Mouse (Mus musculus) heart, adult 2 months (tissue): ENCODE results near the gene Cutal. TPM values are rescaled to one million over a fixed set of nuclear protein-coding genes. Genes with fewer than 3 reads are reported as not detected.
A peak's percentile ranks its signal among the peaks of the same experiment; 100 is the strongest.

Source experiments
- DNase-seq, 2 experiments: peaks; one replicate each; pipeline ENCODE4 v3.0.0; 2021
- H3K27ac ChIP-seq: fragments of 200-600 bp; 2 replicates; pipeline ENCODE4 v1.8.1; 2022
- H3K27me3 ChIP-seq: fragments of 200-500 bp; 2 replicates; pipeline ENCODE4 v1.6.1; 2012; ENCODE audit warnings: mild to moderate bottlenecking, low read length, inconsistent platforms, mixed read lengths; ENCODE audit not compliant: control insufficient read depth, insufficient read depth
- H3K36me3 ChIP-seq: fragments of 200-500 bp; 2 replicates; pipeline ENCODE4 v1.6.1; 2012; ENCODE audit warnings: low read length, inconsistent platforms; ENCODE audit not compliant: control insufficient read depth, insufficient read depth
- H3K4me1 ChIP-seq: fragments of 200-500 bp; 2 replicates; pipeline ENCODE4 v1.6.1; 2011; ENCODE audit warnings: low read length; ENCODE audit not compliant: control insufficient read depth, insufficient read depth
- H3K4me3 ChIP-seq: fragments of 200-600 bp; 2 replicates; pipeline ENCODE4 v1.8.1; 2022
- H3K79me2 ChIP-seq: fragments of 200-500 bp; replicated peaks from 2 replicates; pipeline ENCODE4 v1.6.1; 2012; ENCODE audit warnings: mild to moderate bottlenecking, inconsistent platforms, low read length, moderate library complexity, mixed read lengths; ENCODE audit not compliant: control insufficient read depth, insufficient read depth
- H3K9ac ChIP-seq: fragments of 200-500 bp; 2 replicates; pipeline ENCODE4 v1.6.1; 2012; ENCODE audit warnings: low read depth, mild to moderate bottlenecking, control low read depth, inconsistent platforms, low read length, mixed read lengths
- CTCF ChIP-seq: fragments of 200-600 bp; IDR thresholded peaks from 2 replicates; pipeline ENCODE4 v1.8.1; 2022; ENCODE audit warnings: antibody characterized with exemption, mild to moderate bottlenecking, moderate library complexity
- EP300 ChIP-seq: fragments of 200-500 bp; IDR thresholded peaks from 2 replicates; pipeline ENCODE4 v1.6.1; 2011; ENCODE audit warnings: low read depth, low read length, control low read depth; ENCODE audit not compliant: insufficient read depth
- POLR2A ChIP-seq: fragments of 200-500 bp; IDR thresholded peaks from 2 replicates; pipeline ENCODE4 v1.6.1; 2011; ENCODE audit warnings: mild to moderate bottlenecking, low read depth, low read length, control low read depth; ENCODE audit not compliant: insufficient read depth
- WGBS: fragments of 180-500 bp; shearing (Covaris S2); methylation state at CpG from one replicate; pipeline ENCODE4 v1.1.7; 2018; 5-methylcytosine and 5-hydroxymethylcytosine counted together
- intact Hi-C: fragments of 180-260 bp; cut with DNase I; formaldehyde crosslinking; loops from one replicate; pipeline ENCODE4 v1.15.1; 2025
- polyA plus RNA-seq: library from polyadenylated mRNA; depleted of rRNA; stranded (reverse); fragments of >200 nt; gene quantifications from 2 replicates; pipeline ENCODE4 v1.2.3, GENCODE M21; 2012
- total RNA-seq, 2 experiments: library from RNA; stranded (reverse); gene quantifications; 2 replicates each; pipeline ENCODE4 v1.2.3; 2021

The Cutal gene
- total and polyA plus RNA-seq, 3 experiments = 0.37 to 1.7 (median 0.61) TPM

- H3K4me1 ChIP-seq = no peaks in the 10 kb centered on the region
- no peak overlapping the region for H3K9ac ChIP-seq
- no peaks in the 10 kb centered on the region for H3K79me2 ChIP-seq
- WGBS = 83% methylated on average over 17 of the region's 17 CpGs
- TF ChIP-seq EP300 (no peak), CTCF (no peak), POLR2A (no peak)
- intact Hi-C loops = no loop called here
- H3K27me3 ChIP-seq = no peaks in the 10 kb centered on the region
- no peak overlapping the region for H3K27ac ChIP-seq
- DNase-seq = no peak
- H3K36me3 ChIP-seq = no peaks in the 10 kb centered on the region
- no peak overlapping the region for H3K4me3 ChIP-seq
These were observed 22.7 kb downstream of the Cutal start for GRCm38 (mm10) chr2:34896821-34897460.

DNA sequence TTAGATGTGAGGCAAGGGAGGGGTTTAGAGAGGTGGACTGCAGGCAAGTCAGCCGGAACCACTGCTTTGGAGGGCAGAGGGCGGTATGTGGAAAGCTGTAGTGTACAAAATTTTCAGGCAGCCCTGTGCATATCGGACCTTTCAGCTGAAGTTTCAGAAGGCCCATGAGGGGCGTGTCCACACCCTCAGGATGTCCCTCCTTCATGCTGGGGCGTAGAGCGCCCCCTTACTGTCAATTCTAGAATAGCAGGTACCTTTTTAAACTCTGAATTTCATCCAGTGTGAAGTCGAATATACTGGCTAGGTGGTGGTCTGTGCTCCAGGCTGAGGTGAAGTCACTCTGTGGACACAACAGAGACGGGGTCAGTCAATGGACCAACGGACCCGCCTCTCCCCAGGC is 23.6 kb downstream of the Cutal start:
- no peaks in the 10 kb centered on the region for H3K79me2 ChIP-seq
- no peak overlapping the region for H3K4me3 ChIP-seq
- peak in 1 of 2 experiments; percentile 19 for DNase-seq
- H3K27me3 ChIP-seq = no peaks in the 10 kb centered on the region
- H3K27ac ChIP-seq = no peak overlapping the region
- TF ChIP-seq EP300 = no peak
- peak; percentile 76 for TF ChIP-seq CTCF
- H3K4me1 ChIP-seq = no peaks in the 10 kb centered on the region
- no peaks in the 10 kb centered on the region for H3K36me3 ChIP-seq
- no peak overlapping the region for H3K9ac ChIP-seq
- WGBS = 35% methylated on average over 10 of the region's 10 CpGs
- intact Hi-C loops = no loop called here

GRCm38 (mm10) chr2:34899682-34900081 is 25.5 kb downstream of the Cutal start:
- Histone ChIP-seq H3K4me1 (no peaks in the 10 kb centered on the region; the same call in 1 of the 2 replicates), H3K36me3 (no peaks in the 10 kb centered on the region), H3K9ac (no peak overlapping the region), H3K4me3 (no peak overlapping the region), H3K27ac (no peak overlapping the region), H3K27me3 (no peaks in the 10 kb centered on the region), H3K79me2 (no peaks in the 10 kb centered on the region)
- TF ChIP-seq CTCF = no peak
- TF ChIP-seq EP300 = no peak
- no peak for TF ChIP-seq POLR2A
- DNase-seq = no peak
- intact Hi-C loops = loop anchor here (5.0 to 10.0 kb wide), 2 partner anchors 73 to 125 kb away; partner anchors contain the start of gene Hspa5
- WGBS = 83% methylated on average over 11 of the region's 11 CpGs

- intact Hi-C loops = loop anchor here (5.0 to 10.0 kb wide), 2 partner anchors 72 to 126 kb away; partner anchors contain the start of gene Hspa5
- DNase-seq = no peak
These were observed 26.2 kb downstream of the Cutal start for GRCm38 (mm10) chr2:34900412-34900811.

GRCm38 (mm10) chr2:34901726-34902125 is 27.5 kb downstream of the Cutal start:
- TF ChIP-seq EP300 (no peak), POLR2A (no peak), CTCF (no peak)
- intact Hi-C loops = loop anchor here (5.0 to 10.0 kb wide), 2 partner anchors 71 to 127 kb away; partner anchors contain the start of gene Hspa5

More at GRCm38 (mm10) chr2:34900412-34900811, 26.2 kb downstream of the Cutal start:
- H3K9ac ChIP-seq = no peak overlapping the region
- no peaks in the 10 kb centered on the region for H3K79me2 ChIP-seq
- H3K4me1 ChIP-seq = no peaks in the 10 kb centered on the region; the same call in 1 of the 2 replicates
- H3K36me3 ChIP-seq = no peaks in the 10 kb centered on the region
- no peak overlapping the region for H3K4me3 ChIP-seq
- no peaks in the 10 kb centered on the region for H3K27me3 ChIP-seq
- no peak overlapping the region for H3K27ac ChIP-seq
- 95% methylated on average over 1 of the region's 1 CpGs for WGBS
- no peak for TF ChIP-seq POLR2A
- no peak for TF ChIP-seq EP300
- no peak for TF ChIP-seq CTCF

DNA sequence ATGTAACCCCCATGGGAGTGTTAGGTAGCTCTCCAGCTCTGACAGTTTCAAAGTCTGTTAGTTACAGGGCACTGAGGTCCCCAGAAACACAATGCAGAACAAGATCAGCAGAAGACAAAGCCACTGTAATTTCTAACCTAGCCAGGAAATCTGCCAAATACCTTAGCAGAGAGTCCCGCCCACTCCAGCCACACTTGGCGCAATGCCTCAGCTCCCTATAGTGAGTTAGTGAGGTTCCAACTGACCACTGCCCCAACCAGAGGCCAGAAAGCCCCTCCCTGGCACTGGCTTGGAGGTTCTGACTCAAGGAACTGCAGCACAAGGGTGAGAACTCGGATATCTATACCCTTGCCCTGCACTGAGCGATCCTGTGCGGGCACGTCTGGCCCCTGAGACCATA is 28.5 kb downstream of the Cutal start:
- H3K36me3 ChIP-seq = no peaks in the 10 kb centered on the region
- H3K4me3 ChIP-seq = no peak overlapping the region
- no peaks in the 10 kb centered on the region for H3K27me3 ChIP-seq
- no peak for DNase-seq
- 79% methylated on average over 6 of the region's 6 CpGs for WGBS
- H3K79me2 ChIP-seq = no peaks in the 10 kb centered on the region
- no peak overlapping the region for H3K9ac ChIP-seq
- H3K4me1 ChIP-seq = no peaks in the 10 kb centered on the region; the same call in 1 of the 2 replicates
- intact Hi-C loops = loop anchor here (5.0 to 10.0 kb wide), 2 partner anchors 70 to 128 kb away; partner anchors contain the start of gene Hspa5
- no peak overlapping the region for H3K27ac ChIP-seq
- TF ChIP-seq POLR2A (no peak), EP300 (no peak), CTCF (no peak)

More at GRCm38 (mm10) chr2:34901726-34902125, 27.5 kb downstream of the Cutal start:
- no peak for DNase-seq
- Histone ChIP-seq H3K27me3 (no peaks in the 10 kb centered on the region), H3K4me1 (no peaks in the 10 kb centered on the region; the same call in 1 of the 2 replicates), H3K9ac (no peak overlapping the region), H3K36me3 (no peaks in the 10 kb centered on the region), H3K4me3 (no peak overlapping the region), H3K27ac (no peak overlapping the region), H3K79me2 (no peaks in the 10 kb centered on the region)
- 83% methylated on average over 4 of the region's 4 CpGs for WGBS
